Mouse (Mus musculus) liver, embryonic 12.5 days (tissue): ENCODE results near the gene Pick1. TPM values are rescaled to one million over a fixed set of nuclear protein-coding genes. Genes with fewer than 3 reads are reported as not detected.

Source experiments
- ATAC-seq: fragments of 200-750 bp; cut with Nextera tagmentation; 2 replicates; pipeline ENCODE4 v1.8.0; 2017; ENCODE audit warnings: moderate number of reproducible peaks, mild to moderate bottlenecking, moderate library complexity
- H3K27ac ChIP-seq: fragments of 300-500 bp; sonication (generic); 2 replicates; pipeline ENCODE4 v1.5.1; 2016; ENCODE audit warnings: mild to moderate bottlenecking
- H3K27me3 ChIP-seq: fragments of 300-500 bp; sonication (generic); replicated peaks from 2 replicates; pipeline ENCODE4 v1.6.1; 2016; ENCODE audit warnings: mild to moderate bottlenecking, moderate library complexity
- H3K36me3 ChIP-seq: fragments of 300-500 bp; sonication (generic); 2 replicates; pipeline ENCODE4 v1.6.1; 2016; ENCODE audit warnings: mild to moderate bottlenecking, moderate library complexity
- H3K4me1 ChIP-seq: fragments of 300-500 bp; sonication (generic); 2 replicates; pipeline ENCODE4 v1.6.1; 2016
- H3K4me2 ChIP-seq: fragments of 300-500 bp; sonication (generic); 2 replicates; pipeline ENCODE4 v1.6.1; 2016; ENCODE audit warnings: mild to moderate bottlenecking, moderate library complexity
- H3K4me3 ChIP-seq: fragments of 300-500 bp; sonication (generic); 2 replicates; pipeline ENCODE4 v1.5.1; 2016; ENCODE audit warnings: mild to moderate bottlenecking, moderate library complexity
- H3K9ac ChIP-seq: fragments of 300-500 bp; sonication (generic); 2 replicates; pipeline ENCODE4 v1.6.1; 2016; ENCODE audit warnings: mild to moderate bottlenecking, moderate library complexity
- H3K9me3 ChIP-seq: fragments of 300-500 bp; sonication (generic); replicated peaks from 2 replicates; pipeline ENCODE4 v1.6.1; 2016; ENCODE audit warnings: mild to moderate bottlenecking, moderate library complexity
- WGBS: fragments of 180-500 bp; shearing (Covaris S2); methylation state at CpG from one replicate; pipeline ENCODE4 v1.1.7; 2016; ENCODE audit not compliant: insufficient replicate concordance; 5-methylcytosine and 5-hydroxymethylcytosine counted together
- polyA plus RNA-seq: library from polyadenylated mRNA; unstranded; fragments of >200 nt; fragmentation: Nextera tagmentation; extraction: Ambion mirVana; gene quantifications from 2 replicates; pipeline ENCODE4 v1.2.1, GENCODE M21; 2016

Gene Pick1
- polyA plus RNA-seq, 1 experiment from 2014 or later: 16.1 TPM

GRCm38 (mm10) chr15:79261095-79261725 lies 32.2 kb downstream of the Pick1 start:
- peaks cover 89% of the 10 kb centered on the region for H3K27me3 ChIP-seq
- H3K9me3 ChIP-seq: peaks cover 3% of the 10 kb centered on the region; the same call in 1 of the 2 replicates

GRCm38 (mm10) chr15:79261757-79262156 lies 32.8 kb downstream of the Pick1 start:
- H3K27me3 ChIP-seq: peaks cover 95% of the 10 kb centered on the region
- H3K9me3 ChIP-seq: peaks cover 3% of the 10 kb centered on the region; the same call in 1 of the 2 replicates
- H3K27ac ChIP-seq: no peak overlapping the region
- WGBS: 1% methylated on average over 25 of the region's 28 CpGs
- H3K4me2 ChIP-seq: peak overlapping the region; percentile 81
- peak overlapping the region; percentile 55 for H3K4me3 ChIP-seq
- peaks cover 14% of the 10 kb centered on the region for H3K4me1 ChIP-seq
- ATAC-seq: no peak
- H3K9ac ChIP-seq: no peak overlapping the region
- no peaks in the 10 kb centered on the region for H3K36me3 ChIP-seq

More at GRCm38 (mm10) chr15:79261095-79261725, 32.2 kb downstream of the Pick1 start:
- Histone ChIP-seq H3K9ac (peak overlapping the region; percentile 8; the same call in 1 of the 2 replicates), H3K4me2 (peak overlapping the region; percentile 81), H3K36me3 (no peaks in the 10 kb centered on the region), H3K4me3 (peak overlapping the region; percentile 55), H3K27ac (no peak overlapping the region), H3K4me1 (peaks cover 14% of the 10 kb centered on the region)
- ATAC-seq: no peak
- 3% methylated on average over 60 of the region's 62 CpGs for WGBS

DNA sequence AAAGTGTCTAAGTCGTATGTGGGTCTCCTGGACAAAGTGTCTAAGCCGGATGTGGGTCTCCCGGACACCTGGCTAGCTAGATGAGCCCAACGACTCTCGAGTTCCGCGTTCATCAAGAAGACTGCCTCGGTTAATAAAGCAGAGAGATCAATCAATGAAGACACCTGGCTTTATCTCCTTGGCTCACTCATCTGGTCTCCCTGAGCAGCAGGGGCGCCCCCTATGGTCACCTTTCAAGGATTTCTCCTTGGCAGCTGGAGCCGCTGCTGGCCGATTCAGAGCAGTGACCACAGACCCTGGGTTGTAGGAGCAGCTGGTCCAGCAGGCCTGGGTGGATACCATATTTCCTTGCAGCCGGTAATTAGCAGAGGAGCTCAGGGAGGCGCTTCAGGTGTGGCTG lies 33.4 kb downstream of the Pick1 start:
- peaks cover 14% of the 10 kb centered on the region for H3K4me1 ChIP-seq
- H3K4me2 ChIP-seq: no peak overlapping the region
- ATAC-seq: no peak
- no peaks in the 10 kb centered on the region for H3K36me3 ChIP-seq
- H3K4me3 ChIP-seq: no peak overlapping the region
- WGBS: 19% methylated on average over 13 of the region's 13 CpGs
- no peak overlapping the region for H3K9ac ChIP-seq
- peaks cover 95% of the 10 kb centered on the region for H3K27me3 ChIP-seq
- no peak overlapping the region for H3K27ac ChIP-seq
- H3K9me3 ChIP-seq: peaks cover 3% of the 10 kb centered on the region; the same call in 1 of the 2 replicates

DNA sequence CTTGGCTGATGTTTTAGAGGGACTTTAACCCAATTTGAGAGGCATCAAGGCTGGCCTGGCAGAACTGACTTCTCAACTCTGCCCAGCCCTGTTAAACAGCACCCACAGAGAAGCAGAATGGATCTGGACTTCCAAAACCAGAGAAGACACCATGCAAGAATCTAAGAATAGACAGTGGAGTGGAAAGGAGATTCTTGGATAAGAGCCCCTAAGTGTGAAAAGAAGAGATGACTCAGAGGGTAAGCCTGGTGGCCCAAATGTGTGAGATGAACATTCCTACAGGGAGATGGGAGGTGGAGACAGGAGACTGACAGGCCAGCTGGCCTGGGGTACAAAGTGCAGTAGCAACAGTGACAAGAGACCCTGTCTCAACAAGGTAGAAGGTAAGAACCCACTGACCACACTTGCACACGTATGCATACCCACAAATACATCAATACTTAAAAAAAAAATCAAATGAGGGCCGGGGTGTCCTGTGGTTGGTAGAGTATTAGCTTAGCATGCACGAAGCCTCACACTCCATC lies 33.9 kb downstream of the Pick1 start:
- Histone ChIP-seq H3K4me3 (no peak overlapping the region), H3K27me3 (peaks cover 96% of the 10 kb centered on the region), H3K27ac (no peak overlapping the region), H3K4me2 (no peak overlapping the region), H3K9ac (no peak overlapping the region), H3K4me1 (peaks cover 14% of the 10 kb centered on the region), H3K9me3 (peaks cover 3% of the 10 kb centered on the region; the same call in 1 of the 2 replicates), H3K36me3 (no peaks in the 10 kb centered on the region)
- no peak for ATAC-seq
- 69% methylated on average over 3 of the region's 3 CpGs for WGBS

GRCm38 (mm10) chr15:79263726-79264125 lies 34.8 kb downstream of the Pick1 start:
- Histone ChIP-seq H3K9ac (no peak overlapping the region), H3K4me2 (no peak overlapping the region), H3K4me3 (no peak overlapping the region), H3K4me1 (peaks cover 14% of the 10 kb centered on the region), H3K36me3 (no peaks in the 10 kb centered on the region), H3K27ac (no peak overlapping the region), H3K27me3 (peaks cover 96% of the 10 kb centered on the region), H3K9me3 (peaks cover 3% of the 10 kb centered on the region; the same call in 1 of the 2 replicates)
- no peak for ATAC-seq
- 86% methylated on average over 6 of the region's 6 CpGs for WGBS

DNA sequence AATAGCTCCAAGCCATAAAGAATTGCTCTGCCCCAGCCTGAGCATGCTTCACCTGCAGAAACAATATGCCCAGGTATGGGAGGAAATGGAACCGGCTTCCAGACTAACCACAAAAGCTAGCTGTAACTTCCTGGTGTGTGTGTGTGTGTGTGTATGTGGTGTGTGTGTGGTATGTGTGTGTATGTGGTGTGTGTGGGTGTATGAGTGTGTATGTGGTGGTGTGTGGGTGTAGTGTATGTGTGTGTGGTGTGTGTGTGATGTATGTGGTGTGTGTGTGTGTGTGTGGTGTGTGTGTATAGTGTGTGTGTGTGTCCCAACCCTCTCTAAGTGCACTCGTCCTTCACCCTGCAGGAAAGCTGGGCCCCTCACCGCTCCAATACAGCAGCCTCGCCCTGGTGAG lies 36.4 kb downstream of the Pick1 start:
- H3K9ac ChIP-seq: no peak overlapping the region
- no peak overlapping the region for H3K4me3 ChIP-seq
- no peak overlapping the region for H3K4me2 ChIP-seq
- 51% methylated on average over 4 of the region's 4 CpGs for WGBS
- no peaks in the 10 kb centered on the region for H3K36me3 ChIP-seq
- H3K4me1 ChIP-seq: peaks cover 19% of the 10 kb centered on the region
- H3K9me3 ChIP-seq: peaks cover 3% of the 10 kb centered on the region; the same call in 1 of the 2 replicates
- ATAC-seq: no peak
- no peak overlapping the region for H3K27ac ChIP-seq
- H3K27me3 ChIP-seq: peaks cover 87% of the 10 kb centered on the region

DNA sequence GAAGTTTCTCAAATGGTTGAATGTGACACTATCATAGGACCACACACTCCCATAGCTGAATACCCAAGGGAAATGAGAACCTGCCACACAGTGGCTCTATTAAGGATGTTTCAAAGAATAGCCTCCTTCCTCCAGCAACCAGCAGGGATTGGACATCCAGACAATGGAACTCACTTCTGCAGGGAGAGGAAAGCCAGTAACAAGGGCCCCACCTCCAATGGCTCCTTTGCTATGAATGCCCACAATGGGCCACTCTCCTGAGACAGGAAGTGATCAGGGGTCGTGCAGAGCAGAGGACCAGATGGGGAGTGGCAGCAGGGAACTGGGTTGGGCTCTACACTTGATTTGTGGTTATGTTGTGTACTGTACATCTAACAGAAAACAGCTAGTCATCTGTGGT lies 39.5 kb downstream of the Pick1 start:
- Histone ChIP-seq H3K36me3 (no peaks in the 10 kb centered on the region), H3K9me3 (peaks cover 3% of the 10 kb centered on the region; the same call in 1 of the 2 replicates), H3K4me3 (no peak overlapping the region), H3K4me1 (peaks cover 16% of the 10 kb centered on the region), H3K9ac (no peak overlapping the region), H3K27me3 (peaks cover 82% of the 10 kb centered on the region), H3K4me2 (no peak overlapping the region), H3K27ac (no peak overlapping the region)
- WGBS: 14% methylated on average over 1 of the region's 1 CpGs
- no peak for ATAC-seq

DNA sequence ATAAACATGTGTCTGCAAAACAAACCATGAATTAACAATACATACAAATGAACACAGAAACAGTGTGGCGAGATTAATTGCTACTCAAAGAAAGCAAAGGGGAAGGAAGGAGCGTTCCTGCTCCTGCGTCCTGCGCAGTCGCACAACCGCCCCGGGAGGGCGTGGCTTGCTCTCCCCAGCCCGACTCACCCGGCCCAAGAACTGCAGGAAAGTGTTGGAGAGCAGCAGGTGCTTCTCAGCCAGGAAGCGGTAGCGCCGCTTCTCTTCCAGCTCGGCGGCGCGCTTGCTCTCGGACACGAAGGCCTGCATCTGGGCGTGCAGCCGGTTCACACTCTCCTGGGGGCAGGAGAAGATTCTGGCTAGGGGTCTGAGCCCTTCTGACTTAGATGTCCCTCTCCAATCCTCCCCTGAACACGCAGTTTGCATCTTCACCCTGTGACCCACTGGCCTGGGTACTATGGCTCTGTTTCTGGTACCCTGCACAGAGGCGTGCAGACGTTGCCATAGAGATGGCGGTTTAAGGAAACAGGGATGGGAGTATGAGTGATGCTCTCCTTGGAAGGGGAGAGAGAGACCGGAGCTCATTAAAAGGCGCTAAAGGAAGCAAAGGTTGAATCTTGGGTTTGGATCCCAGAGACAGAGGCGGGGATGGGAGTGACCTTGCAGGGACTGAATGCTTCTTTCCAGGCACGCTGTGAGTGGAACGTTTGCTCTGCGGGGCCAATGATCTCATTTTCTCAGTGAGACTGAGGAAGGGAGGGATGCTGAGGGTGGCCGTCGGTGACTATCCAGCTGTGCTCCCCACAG lies 41.5 kb downstream of the Pick1 start:
- Histone ChIP-seq H3K27ac (no peak overlapping the region), H3K36me3 (no peaks in the 10 kb centered on the region), H3K4me2 (peak overlapping the region; percentile 76), H3K4me1 (peaks cover 16% of the 10 kb centered on the region), H3K27me3 (peaks cover 65% of the 10 kb centered on the region), H3K9ac (peak overlapping the region; percentile 52; the same call in 1 of the 2 replicates), H3K4me3 (peak overlapping the region; percentile 47), H3K9me3 (no peaks in the 10 kb centered on the region)
- WGBS: 3% methylated on average over 33 of the region's 33 CpGs
- peak; percentile 60; the same call in 1 of the 2 replicates for ATAC-seq

DNA sequence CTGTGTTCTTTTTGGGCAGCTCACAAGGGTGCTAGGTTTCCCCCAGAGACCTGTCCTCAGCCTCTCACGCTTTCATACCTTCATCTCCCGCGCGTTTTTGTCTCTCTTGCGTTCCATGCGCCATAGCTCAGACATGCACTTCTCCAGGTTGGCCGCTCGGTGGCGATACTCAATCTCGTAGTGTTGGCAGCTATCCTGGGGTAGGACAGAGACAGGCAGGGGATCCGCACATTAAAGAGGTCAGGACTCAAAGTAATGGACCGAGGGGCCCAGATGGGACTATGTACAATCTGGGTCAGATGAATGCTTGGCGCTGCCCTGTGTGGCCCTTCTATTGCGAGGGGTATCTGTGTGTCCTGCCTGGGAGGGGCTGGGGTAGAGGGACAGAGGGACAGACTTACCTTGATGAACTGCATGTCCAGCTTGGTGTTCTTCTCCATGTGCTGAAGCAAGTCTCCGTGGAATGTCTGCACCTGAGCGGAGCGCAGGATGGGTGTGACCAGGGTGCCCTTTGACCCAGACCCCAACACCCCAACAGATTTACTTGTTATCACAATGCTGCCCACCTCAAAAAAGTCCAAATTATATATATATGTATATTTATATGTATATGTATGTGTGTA lies 42.3 kb downstream of the Pick1 start:
- Histone ChIP-seq H3K4me1 (peaks cover 16% of the 10 kb centered on the region), H3K4me3 (peak overlapping the region; percentile 47), H3K9me3 (no peaks in the 10 kb centered on the region), H3K9ac (peak overlapping the region; percentile 52; the same call in 1 of the 2 replicates), H3K27ac (no peak overlapping the region), H3K27me3 (peaks cover 58% of the 10 kb centered on the region), H3K4me2 (peak overlapping the region; percentile 76), H3K36me3 (no peaks in the 10 kb centered on the region)
- WGBS: 17% methylated on average over 17 of the region's 17 CpGs
- ATAC-seq: no peak

DNA sequence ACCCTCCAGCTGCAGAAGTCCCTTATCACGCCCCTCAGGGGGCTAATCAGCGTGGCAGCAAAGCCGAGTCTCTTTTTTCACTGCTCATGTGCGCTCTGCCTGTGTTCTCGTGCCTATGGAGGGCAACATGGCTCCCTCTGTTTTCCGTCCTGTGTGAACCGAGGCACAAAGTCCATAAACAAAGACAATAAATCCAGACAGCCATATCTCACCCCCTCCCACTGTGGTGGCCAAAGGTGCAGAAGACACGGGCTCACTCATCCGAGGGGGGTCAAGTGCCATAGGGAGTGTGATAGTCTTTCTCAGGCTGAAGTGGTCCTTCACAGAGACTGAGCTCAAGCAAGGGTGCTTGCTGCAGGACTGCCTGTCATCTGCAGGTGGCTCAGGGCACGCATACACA lies 44.0 kb downstream of the Pick1 start:
- no peak overlapping the region for H3K27ac ChIP-seq
- WGBS: 47% methylated on average over 10 of the region's 10 CpGs
- peaks cover 49% of the 10 kb centered on the region for H3K27me3 ChIP-seq
- no peak overlapping the region for H3K9ac ChIP-seq
- H3K4me2 ChIP-seq: no peak overlapping the region
- H3K9me3 ChIP-seq: no peaks in the 10 kb centered on the region
- ATAC-seq: no peak
- H3K4me3 ChIP-seq: no peak overlapping the region
- no peaks in the 10 kb centered on the region for H3K36me3 ChIP-seq
- H3K4me1 ChIP-seq: peaks cover 16% of the 10 kb centered on the region

GRCm38 (mm10) chr15:79277728-79278127 lies 48.8 kb downstream of the Pick1 start:
- H3K9me3 ChIP-seq: no peaks in the 10 kb centered on the region
- no peaks in the 10 kb centered on the region; the same call in 1 of the 2 replicates for H3K36me3 ChIP-seq
- H3K4me1 ChIP-seq: peaks cover 26% of the 10 kb centered on the region
- no peak overlapping the region for H3K4me3 ChIP-seq
- no peak overlapping the region for H3K27ac ChIP-seq
- H3K27me3 ChIP-seq: peaks cover 16% of the 10 kb centered on the region
- no peak overlapping the region for H3K4me2 ChIP-seq
- no peak for ATAC-seq
- WGBS: 53% methylated on average over 10 of the region's 10 CpGs
- no peak overlapping the region for H3K9ac ChIP-seq
